Mouse (Mus musculus) spleen, adult 2 months (tissue): ENCODE data around the gene Nufip2.

Source experiments
- CTCF ChIP-seq: fragments of 200-500 bp; IDR thresholded peaks from 2 replicates; pipeline ENCODE4 v1.5.1; 2011; ENCODE audit warnings: mild to moderate bottlenecking, inconsistent platforms; ENCODE audit not compliant: insufficient read depth, insufficient read length, insufficient replicate concordance; ENCODE audit errors: extremely low read depth
- POLR2A ChIP-seq: fragments of 200-500 bp; IDR thresholded peaks from 2 replicates; pipeline ENCODE4 v1.6.1; 2011; ENCODE audit warnings: low read depth, low read length, inconsistent platforms

- TF ChIP-seq CTCF (no peak), POLR2A (no peak)
Observed at GRCm38 (mm10) chr11:77673428-77673991, 12.4 kb upstream of the Nufip2 start.
